Mouse (Mus musculus): ENCODE measurements around the gene Polr3gl.
A peak's percentile ranks its signal among the peaks of the same experiment; 100 is the strongest.

Gene Polr3gl

DNA sequence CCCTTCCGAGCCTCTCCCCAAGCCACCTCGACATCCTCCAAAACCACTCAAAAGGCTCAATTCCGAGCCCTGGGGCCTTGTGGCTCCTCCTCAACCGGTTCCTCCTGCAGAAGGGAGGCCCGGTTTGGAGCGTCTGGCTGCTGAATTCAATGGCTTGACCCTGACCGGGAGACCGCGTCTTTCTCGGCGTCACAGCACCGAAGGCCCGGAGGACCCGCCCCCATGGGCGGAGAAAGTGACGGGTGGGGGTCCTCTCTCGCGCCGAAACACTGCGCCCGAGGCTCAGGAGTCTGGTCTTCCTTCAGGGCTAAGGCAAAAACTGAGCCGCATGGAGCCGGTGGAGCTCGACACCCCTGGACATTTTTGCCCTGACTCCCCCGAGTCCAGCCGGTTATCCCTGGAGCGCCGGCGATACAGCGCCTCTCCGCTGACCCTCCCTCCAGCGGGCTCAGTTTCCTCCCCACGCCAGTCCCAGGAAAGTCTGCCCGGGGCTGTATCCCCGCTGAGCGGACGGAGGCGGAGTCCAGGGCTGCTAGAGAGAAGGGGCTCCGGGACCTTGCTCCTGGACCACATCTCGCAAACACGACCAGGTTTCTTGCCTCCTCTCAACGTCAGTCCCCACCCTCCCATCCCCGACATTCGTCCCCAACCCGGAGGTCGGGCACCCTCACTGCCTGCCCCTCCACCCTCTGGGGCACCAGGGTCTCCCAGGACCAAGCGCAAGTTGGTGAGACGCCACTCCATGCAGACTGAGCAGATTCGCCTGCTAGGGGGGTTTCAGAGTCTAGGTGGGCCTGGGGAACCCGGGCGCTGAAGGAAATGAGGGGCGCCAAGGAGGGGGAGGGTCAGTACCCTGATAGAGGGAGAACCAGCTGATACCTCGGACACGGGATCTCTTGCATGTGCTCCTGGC, 4.4 kb upstream of the Polr3gl start:
- peak; percentile 61 for DNase-seq (ENCODE audit: low spot score)

DNA sequence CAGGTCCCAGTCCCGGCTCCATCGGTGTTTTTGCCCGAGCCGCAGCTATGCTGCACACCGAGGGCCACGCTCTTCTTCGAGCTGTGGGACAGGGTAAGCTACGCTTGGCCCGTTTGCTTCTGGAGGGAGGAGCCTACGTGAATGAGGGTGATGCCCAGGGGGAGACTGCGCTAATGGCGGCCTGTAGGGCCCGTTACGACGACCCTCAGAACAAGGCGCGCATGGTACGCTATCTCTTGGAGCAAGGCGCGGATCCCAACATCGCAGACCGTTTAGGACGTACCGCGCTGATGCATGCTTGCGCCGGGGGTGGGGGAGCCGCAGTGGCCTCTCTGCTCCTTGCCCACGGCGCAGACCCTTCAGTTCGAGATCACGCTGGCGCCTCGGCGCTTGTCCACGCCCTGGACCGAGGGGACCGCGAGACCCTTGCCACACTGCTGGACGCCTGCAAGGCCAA, 3.5 kb upstream of the Polr3gl start:
- peak; percentile 23 for DNase-seq (ENCODE audit: low spot score)

DNA sequence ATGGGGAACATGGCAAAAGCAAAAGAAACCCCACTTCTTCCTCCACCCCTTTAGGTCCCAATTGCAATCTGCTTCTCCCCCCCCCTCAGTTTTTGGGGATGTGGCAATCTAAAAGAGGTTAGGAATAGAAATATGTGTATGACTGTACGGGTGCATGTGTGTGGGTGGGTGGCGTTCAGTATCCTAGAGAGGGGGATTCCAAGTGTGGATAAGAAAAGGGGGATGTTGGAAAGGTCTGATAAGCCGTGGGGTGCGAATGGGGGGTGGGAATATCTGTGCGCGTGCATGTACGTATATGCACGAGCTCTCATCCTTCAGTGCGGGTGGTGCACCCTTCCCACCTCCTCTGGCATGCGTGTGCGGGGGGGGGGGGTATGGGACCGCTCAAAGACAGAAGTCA, 2.9 kb upstream of the Polr3gl start:
- no peak for DNase-seq (ENCODE audit: low spot score)

DNA sequence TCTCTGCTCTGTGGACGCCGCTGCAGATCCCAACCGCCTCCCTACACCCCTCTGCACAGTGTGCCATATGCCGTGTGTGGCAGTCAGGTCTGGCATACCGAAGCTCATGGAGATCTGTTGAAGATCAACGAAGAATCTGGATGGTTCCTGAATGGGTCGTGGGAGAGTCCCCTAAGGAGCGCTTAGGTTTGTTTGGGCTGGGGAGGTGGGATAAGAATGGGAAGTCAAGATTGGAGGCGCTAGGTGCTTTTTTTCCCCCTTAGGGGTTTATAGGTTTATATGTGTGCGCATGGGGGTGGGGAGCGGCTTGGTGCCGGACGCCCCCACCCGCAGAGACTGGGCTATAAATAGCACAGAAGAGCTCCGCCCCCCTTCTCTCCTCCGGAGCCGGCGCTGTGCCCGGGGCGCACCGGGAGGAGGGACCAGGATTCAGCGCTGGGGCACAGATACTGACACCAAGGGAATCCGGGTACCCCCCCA, 2.3 kb upstream of the Polr3gl start, which contains the start of gene Ankrd34a:
TSS of gene Ankrd34a (plus strand) at position 409 of the 480 bp plus-strand sequence.
- no peak for DNase-seq (ENCODE audit: low spot score)

DNA sequence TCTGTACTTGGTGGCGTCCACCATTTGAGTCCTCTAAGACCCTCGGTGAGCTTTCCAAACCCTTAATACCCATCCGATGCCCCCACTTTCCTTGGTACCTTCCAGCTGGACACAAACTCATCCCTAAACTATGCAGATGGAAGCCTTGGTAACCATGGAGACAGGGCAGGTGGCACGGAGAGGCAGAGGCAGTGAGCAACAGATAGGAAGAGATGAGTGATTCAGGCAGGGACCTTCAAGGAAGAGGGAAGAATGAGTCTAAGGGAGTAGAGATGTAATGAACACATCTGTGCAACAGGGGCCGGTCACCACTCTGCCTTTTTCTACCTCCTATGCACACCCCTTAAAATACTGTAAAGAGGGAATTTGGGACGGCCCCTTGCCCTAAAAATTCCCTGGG, 1.7 kb upstream of the Polr3gl start:
- no peak for DNase-seq (ENCODE audit: low spot score)

DNA sequence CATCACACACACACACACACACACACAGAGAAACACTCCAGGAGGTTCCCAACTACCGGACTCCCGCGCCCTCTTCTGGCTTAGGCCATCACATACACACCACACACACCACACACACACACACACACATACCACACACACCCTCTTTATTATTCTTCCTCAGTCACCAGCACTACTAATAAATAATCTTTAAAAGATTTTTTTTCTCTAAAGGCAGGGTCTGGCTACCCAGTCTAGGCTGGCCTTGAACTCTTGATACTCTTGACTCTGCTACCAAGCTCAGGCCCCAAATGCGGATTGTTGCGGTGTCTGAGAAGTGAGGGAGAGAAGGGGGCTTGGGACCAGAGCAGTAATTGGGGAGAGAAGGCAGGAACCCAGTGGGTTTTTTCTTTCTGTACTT, 870 bp upstream of the Polr3gl start:
- DNase-seq (ENCODE audit: low spot score): no peak

DNA sequence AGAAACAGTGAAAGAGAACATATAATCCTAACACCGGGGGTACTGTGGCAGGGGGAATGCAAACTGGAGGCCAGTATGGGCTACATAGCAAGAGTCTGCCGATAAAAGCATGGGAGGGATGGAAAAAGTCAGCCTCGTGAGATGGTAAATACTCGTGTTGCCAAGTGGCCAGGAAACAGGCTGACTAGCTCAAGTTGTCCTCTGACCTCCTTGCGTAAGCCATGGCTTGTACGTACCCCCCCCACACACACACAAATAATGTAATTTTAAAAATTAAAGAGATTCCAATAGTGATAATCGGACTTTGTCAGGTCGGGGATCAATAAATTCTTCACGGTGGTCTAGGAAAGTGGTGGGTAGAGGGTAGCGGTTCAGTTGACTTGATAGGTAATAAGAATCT, 607 bp downstream of the Polr3gl start:
- no peak for DNase-seq (ENCODE audit: low spot score)

DNA sequence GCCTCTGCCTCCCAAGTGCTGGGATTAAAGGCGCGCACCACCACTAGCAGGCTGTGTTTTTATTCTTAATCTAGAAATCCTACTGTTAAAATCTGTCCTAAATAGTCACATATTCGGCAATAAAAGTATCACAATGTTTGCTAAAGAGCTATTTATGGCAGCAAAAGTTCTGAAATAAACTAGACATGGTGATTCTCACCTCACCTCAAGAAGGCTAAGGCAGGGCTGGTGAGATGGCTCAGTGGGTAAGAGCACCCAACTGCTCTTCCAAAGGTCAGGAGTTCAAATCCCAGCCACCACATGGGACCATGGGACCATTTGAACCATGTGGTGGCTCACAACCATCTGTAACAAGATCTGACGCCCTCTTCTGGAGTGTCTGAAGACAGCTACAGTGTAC, 3.3 kb downstream of the Polr3gl start:
- DNase-seq (ENCODE audit: low spot score): no peak

DNA sequence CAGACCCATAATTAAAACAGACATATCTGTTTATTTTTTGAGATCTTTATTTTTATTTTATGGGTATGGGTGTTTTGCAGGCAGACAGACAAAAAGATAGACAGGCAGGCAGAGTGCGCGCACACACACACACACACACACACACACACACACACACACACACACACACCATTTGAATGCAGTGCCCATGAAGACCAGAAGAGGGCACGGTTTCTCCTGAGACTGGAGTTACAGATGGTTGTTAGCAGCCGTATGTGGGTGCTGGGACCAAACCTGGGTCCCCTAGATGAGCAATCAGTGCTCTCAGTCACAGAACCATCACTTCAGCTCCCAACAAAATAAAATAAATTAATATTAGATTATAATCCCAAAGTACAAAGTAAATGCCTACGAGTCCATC, 10.6 kb downstream of the Polr3gl start:
- DNase-seq (ENCODE audit: low spot score): no peak

DNA sequence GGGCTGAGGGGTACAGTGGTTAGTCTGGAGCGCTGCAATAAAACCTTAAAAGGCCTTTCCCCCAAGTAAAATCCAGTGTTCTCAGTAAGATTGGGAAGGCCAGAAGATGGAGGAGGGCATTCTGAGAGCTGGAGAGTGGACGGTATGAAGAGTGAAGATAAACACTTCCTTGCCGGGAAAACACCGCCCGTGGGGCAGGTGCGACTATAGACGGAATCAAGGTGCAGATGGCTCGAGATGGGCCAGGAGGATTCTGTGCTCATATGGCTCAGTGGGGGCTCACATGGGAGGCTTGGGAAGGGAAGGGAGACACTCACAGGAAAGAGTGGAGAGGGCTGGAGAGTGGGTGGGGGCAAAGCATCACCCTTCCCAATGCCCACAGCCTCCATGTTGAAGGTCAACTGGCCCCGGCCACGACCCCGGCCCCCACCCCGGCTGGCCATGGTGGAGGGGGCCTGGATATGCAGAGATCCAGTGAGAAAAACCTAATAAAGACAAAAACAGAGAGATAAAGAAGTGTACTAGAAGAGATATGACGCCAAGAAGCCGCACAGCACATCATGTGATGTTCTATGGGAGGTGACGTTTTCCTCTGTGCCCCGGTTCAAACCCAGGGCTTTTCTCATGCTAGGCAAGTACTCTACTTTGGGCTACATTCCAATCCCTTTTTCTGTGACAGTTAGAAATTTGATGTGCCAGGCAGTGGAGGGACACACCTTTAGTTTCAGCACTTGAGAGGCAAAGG, 12.0 kb downstream of the Polr3gl start:
- no peak for DNase-seq (ENCODE audit: low spot score)

DNA sequence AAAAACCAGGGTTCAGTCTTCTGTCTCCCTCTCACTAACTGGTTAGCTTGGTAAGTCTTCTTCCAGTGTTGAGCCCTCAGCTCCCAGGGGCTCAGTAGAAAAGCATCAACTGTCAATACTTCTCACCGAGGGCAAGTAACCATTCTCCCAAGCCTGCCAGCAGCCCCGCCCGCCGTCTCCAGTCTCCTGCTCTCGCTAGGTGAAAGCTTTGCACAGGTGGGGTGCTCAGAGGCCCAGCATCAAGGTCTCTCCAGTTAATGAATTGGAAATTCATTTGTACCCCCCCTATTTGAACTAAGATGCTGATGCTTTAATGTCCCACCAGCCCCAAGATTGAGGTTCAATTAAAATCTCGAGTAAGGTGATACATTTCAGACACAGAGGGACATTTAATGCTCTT, 12.8 kb downstream of the Polr3gl start:
- no peak for DNase-seq (ENCODE audit: low spot score)

DNA sequence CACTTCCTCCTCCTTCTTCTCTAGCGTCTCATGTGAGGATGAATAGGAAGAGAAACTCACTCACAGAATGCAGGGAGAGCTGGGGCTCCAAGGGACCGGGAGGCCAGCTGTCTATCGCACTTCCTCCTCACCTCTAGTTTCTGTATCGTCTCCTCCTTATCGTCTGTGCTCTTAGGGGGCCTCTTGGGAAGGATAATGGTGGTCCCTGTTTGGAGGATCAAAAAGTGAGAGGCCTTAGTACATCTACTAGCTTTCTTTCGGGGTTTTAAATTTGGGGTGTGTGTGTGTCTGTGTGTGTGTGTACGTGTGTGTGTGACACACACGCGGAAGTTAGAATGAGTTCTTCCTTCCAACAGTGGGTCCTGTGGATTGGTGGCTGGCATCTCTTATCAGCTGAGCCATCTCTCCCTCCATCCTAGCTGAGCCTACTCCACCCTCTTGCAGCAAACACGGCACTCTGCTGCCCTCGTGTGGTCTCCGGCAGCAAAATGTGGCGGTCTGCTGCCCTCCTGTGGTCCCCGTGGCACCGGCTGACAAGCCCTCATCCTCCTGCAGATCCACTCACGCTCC, 14.0 kb downstream of the Polr3gl start:
- peak; percentile 79 for DNase-seq (ENCODE audit: low spot score)

DNA sequence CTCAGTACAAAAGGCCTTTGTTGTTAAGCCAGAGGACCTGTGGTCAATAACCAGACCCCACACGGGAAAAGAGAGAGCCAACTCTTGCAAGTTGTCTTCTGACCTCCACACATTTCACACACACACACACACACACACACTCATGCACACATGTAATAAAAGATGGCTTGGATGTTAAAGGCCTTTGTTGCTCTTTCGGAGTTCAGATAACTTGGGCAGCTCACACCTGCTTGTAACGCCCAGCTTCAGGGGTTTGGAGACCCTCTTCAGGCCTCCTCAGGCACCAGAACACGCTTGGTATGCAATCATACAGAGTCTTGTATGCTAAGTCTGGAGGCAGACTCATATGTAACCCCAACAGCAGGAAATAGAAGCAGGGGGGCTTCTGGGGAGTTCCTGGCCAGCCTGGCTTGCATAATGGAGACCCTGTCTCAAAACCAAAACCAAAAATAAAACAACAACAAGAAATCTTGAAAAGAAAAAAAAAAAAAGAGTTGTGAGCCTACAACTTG, 14.7 kb downstream of the Polr3gl start:
- DNase-seq (ENCODE audit: low spot score): no peak

DNA sequence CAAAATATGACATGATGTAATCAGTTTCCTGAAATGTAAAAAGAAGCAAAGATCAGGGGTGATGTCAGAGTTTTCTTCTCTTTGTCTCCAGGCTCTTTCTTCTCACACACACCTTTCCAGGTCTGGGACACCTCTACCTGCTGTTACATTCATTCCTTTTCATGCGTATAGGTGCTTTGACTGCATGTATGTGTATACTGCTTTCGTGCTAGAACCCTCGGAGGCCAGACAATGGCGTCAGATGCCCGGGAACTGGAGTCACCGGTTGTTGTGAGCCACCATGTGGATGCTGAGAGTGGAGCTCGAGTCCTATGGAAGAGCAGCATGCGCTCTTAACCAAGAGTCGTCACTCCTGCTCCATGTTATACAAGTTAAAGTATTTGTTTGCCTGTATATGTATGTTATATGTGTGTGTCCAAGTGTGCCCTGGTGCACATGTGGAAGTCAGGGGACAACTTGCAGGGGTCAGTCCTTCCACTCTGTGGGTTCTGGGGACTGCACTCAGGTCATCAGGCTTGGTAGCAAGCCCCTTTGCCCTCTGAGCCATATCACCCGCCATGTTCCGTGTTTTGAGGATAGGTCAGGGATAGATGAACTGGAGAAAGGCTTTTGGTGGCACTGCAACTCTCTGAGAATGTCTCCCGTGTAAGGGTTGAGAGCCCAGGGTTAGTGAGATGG, 15.3 kb downstream of the Polr3gl start:
- DNase-seq (ENCODE audit: low spot score): no peak

DNA sequence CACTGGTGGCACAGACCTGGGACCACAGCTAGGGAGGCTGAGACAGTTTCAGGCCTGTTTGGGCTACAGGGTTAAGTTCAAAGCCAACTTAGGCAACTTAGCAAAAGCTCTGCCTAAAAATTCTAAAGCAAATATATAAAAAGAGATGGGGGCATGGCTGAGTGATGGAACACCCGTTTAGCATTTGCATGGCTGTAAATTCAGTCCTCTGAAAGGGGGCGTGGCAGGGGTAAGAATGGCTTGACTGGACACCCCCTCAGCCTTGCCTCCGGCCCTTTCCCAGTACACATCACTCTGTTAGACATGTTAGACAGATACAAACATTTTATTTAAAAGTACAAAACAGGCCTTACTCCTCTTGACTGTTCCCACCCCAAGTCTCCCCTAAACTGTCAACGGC, 16.4 kb downstream of the Polr3gl start:
- no peak for DNase-seq (ENCODE audit: low spot score)

DNA sequence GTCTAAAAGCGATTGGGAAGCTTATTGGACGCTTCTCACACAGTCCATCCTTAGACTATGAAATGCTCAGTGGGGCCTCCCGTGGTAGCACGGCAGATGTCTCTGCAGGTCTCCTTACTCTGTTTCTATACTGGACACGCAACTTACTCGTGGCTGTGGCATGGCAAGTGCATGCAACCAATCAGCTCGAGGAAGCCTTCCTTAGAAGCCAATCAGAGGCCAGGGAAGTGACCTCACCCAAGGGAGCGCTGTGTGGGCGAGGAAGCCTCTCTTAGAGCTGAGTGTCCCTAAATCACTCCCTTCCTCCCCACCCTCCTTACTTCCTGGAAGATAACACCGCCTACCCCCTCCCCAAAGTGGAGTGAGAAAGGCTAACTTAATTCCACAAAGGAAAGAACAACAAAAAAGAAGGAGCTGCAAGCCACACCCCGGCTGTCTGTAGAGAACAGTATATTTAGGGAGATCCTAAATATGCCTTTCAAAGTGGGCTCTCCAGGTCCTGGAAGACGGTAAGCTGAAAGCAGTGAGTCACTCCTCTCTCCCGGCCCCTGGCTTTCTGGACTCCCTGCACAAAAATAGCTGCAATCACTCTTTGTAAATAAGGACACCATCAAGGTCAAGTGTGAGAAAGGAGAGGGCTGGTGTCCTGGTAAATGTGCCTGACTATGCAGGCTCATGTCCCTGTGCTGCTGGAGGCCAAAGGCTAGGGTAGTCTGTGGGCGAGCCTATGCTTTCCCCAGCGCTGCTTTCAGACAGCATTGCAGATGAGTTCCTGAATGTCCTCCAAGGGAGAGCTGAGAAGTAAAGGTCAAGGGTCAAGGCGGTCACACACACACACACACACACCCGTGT, 17.1 kb downstream of the Polr3gl start, which contains the start of gene Gm16253:
TSS of gene Gm16253 (plus strand) at position 295 of the 852 bp plus-strand sequence.
- peak; percentile 89 for DNase-seq (ENCODE audit: low spot score)

DNA sequence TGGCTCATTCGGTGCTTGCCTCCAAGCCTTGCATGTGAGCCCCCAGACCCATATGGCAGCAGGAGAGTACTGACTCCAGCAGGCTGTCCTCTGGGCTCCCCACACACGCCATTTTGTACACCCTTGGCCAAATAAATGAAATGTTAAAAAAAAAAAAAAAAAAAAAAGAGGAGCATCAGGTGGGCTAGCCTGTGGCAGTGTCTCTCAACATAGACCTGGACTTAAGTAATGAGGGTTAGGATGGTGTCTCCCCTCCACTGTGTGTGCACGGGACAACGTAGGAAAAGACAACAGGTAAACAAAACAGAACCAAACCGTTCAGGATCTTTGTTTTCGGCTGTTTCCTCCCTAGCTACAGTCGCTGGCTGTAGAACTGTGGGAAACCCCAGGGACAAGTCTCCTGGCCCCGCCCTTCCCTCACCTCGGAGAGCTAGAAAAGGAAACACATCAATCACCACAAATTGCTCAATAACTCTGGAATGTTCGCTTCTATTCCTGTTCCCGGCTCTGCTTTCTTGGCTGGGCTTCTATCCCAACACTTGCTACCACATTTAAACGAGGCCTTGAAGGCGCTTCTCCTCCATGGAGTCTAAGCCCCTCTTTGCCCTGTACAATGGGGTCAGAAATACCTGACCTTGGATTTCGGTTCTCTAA, 17.8 kb downstream of the Polr3gl start:
- DNase-seq (ENCODE audit: low spot score): peak; percentile 54

DNA sequence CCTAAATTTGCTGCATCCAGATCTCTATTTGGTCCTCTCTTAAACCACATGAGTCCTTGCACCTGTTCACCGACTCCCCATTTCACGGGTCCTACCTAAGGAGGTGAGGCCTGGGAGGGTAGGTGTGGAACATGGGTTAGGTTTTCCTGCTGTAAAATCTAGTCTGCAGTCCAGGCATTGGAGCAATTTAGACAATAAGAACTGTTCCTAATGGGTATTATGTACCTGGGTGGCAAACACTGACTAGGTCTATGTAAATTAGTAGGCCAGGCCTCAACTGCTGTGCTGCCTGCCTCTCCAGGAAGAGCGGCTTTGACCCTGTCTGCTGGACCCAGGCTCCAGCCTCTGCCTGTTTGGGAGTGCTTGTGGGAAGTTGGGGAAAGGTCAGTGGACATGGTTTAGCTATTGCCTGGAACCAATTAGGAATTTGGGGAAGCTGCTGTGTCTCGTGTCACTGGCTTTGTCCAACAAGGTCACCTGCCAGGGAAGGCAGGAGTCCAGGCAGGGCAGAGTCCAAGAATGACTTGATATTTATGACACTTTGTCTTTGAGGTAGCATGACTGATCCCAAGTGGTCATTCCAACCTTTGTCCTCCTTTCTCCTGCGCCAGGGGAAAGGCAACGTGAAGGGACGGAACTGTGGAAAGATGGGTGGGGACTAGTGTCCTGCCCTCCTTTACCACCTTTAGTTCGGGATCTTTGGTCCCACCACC, 18.6 kb downstream of the Polr3gl start:
- no peak for DNase-seq (ENCODE audit: low spot score)
